Mouse (Mus musculus): ENCODE measurements around the gene Pitpna.

GRCm38 (mm10) chr11:75570375-75571125, 17.3 kb upstream of the Pitpna start:
- TF ChIP-seq POLR2A (IDR thresholded peaks at IDR 0.05; ENCODE audit: control insufficient read depth in 1 of 2, insufficient read depth in 1 of 2, low read depth in 1 of 2, low read length in 2 of 2, poor library complexity in 1 of 2) (no peak), CTCF (IDR thresholded peaks at IDR 0.05 in 2 of 3, conservative IDR thresholded peaks at IDR 0.05 in 1 of 3; ENCODE audit: control insufficient read depth in 1 of 3, insufficient read depth in 1 of 3, low read depth in 2 of 3, low read length in 3 of 3, poor library complexity in 1 of 3, severe bottlenecking in 1 of 3) (no peak), TBP (IDR thresholded peaks at IDR 0.05; ENCODE audit: low read depth, low read length) (no peak), MAFK (IDR thresholded peaks at IDR 0.05; ENCODE audit: borderline replicate concordance, low read depth, low read length) (no peak), CHD1 (IDR thresholded peaks at IDR 0.05; ENCODE audit: low read depth, low read length) (no peak), HCFC1 (IDR thresholded peaks at IDR 0.05; ENCODE audit: low read depth, low read length) (no peak), UBTF (IDR thresholded peaks at IDR 0.05; ENCODE audit: borderline replicate concordance, insufficient read depth, low read depth, low read length) (no peak)

Measured in MEL (cell line).